Mouse (Mus musculus) mesoderm, embryonic 11.5 days (tissue): ENCODE data around the gene Chil5.
A peak's percentile ranks its signal among the peaks of the same experiment; 100 is the strongest.
"Not testable (repeated sequence)": the region's sequence is repeated elsewhere in the genome, so short reads cannot be mapped to it uniquely, and the experiment has no call there.

Experiments
- DNase-seq: peaks from one replicate; pipeline ENCODE4 v3.0.0-alpha.2; 2012; ENCODE audit warnings: low read depth, low spot score

Gene Chil5

DNA sequence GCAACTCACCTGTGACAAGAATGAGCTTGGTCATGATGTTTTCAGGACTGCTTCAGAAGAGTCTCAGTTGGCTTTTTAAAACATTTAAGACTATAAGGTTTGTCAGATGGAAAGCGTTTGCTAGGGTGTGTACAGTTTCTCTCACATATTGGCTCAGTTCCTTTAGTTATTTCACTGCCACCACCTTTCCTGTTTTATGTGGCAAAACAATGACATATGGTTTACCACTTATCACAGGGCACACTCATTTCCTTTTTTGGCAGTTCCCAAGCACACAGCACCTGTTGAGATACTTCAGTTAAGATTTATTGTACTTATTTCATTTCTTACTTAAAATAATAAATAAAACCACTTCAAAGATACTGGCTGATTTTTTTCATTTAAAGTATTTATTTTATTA lies at the start of gene Chil5:
TSS of gene Chil5 (minus strand) at position 34 of the 400 bp plus-strand sequence.
- no peak for DNase-seq

DNA sequence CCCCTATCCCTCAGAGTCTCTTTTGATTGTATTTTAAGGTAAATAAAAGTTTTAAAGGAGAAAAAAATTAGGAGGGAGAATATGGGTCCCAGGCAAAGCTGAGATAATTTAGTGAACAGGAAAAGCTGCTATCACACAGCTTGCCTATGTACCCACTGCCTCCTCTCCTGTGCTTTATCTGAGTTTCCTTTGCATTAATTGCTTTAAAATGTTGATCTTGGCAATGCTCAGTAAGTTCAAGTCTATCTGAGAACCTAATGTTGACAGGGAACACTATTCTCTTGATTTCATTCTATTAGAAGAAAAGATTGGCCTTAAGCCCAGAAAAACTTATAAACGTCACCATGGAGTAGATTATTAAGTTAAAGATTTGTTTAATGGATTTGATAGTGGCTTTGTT lies 42.2 kb upstream of the Chil5 start:
- no peak for DNase-seq

DNA sequence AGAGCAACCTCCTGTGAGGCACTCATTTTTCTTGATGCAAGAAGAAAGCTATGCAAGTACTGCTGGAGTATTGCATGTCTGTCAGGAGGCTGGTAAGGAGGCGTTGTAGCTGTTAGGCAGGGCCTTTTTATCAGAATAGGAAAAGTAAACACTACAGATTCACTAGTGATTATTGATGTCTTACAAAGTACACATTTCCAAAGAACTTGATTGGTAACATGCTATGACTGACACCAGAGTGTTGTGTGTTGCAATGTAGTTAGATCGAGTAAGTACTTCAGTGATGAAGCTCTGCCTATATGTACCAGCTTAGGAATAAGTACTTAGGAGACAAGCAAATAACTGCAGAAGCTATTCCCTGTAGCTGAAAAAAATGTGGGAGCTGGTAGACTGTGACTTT lies 38.4 kb upstream of the Chil5 start:
- no peak for DNase-seq

- not testable (repeated sequence) for DNase-seq
These were observed 35.1 kb upstream of the Chil5 start for GRCm38 (mm10) chr3:106067707-106068106.

DNA sequence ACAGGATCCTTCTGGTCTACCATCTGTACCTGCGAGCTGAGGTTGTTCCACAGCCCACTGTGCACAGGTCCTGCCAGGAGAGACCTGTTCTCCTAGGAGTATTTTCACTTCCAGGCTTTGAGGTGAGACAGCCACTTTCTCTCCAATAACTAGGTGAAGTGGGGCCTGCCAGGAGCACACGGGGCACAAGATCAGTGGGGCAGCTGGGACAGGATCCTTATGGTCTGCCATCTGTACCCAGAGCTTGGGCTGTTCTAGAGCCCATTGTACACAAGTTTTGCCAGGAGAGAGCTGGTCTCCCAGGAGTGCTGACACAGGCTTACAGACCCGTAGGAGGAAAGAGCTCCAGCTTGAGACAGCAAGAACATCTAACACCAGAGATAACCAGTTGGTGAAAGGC lies 25.4 kb upstream of the Chil5 start:
- DNase-seq, result no peak

GRCm38 (mm10) chr3:106051896-106052295 lies 19.3 kb upstream of the Chil5 start:
- DNase-seq, result no peak

DNA sequence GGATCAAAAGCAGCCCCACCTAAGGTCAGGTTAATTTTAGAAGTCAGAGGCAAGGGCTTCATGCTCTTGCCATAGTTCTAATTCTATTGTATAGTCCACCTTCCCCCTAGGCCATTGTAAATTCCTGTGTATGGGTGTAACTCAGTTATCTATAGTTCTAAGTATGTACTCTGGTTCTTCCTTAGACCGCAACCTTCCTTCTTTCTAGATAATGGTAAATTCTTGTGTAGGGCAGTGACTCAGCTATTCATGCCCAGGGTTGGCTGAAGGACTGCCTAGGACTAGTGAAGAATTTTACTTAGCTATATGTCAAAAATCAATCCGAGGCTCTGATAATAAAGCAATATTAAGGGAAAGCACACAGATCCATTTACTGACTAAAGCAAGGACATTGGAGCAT lies 7.7 kb upstream of the Chil5 start:
- no peak for DNase-seq

DNA sequence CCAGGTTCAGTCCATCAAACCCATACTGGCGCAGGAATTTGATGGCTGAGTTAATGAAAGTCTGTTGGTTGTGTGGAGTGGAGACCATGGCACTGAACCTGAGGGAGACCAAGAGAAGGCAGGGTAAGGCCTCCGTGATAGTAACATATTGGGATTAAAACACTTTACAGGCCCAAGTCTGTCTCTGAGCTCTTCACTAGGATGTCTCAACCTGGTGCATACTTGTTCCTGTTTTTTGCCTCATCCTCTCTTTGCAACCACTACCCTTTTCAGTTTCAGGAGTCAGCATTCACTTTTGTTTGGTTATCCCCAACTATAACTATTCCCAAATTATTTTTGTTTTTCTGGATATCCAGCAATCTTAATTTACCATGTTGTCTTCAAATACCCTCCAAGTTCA lies 8.5 kb downstream of the Chil5 start:
- DNase-seq, result no peak

- DNase-seq, result no peak
These were observed 10.8 kb downstream of the Chil5 start for GRCm38 (mm10) chr3:106021840-106022239.

DNA sequence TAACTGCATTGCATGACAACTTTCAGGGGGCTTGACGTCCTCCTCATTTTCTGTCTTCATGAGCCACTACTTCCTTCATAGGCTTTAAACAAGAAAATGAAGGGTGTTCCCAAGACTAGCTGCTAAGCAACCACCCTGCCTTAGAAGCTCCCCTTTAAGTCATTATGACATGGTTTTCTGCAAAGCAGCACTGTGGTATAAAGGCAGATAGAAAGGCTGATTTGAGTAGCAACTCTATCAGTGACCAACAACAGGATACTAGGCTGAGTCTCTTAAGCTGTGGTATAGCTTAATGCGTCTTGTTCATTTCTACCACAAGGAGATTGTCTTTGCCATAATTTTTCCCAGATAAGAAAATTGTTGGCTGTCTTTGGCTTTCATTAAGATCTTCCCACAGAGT lies 18.1 kb downstream of the Chil5 start, which contains the start of gene Pifo:
TSS of gene Pifo (minus strand) at position 101 of the 400 bp plus-strand sequence.
- no peak for DNase-seq

DNA sequence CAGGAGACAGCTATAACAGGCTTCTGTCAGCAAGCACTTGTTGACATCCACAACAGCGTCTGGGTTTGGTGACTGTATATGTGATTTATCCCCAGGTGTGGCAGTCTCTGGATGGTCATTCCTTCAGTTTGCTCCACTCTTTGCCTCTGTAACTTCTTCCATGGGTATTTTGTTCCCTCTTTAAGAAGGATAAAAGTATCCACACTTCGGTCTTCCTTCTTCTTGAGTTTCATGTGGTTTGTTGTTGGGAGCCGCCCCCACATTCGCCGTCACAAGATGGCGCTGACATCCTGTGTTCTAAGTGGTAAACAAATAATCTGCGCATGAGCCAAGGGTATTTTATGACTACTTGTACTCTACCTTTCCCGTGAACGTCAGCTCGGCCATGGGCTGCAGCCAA lies 29.3 kb downstream of the Chil5 start:
- not testable (repeated sequence) for DNase-seq

DNA sequence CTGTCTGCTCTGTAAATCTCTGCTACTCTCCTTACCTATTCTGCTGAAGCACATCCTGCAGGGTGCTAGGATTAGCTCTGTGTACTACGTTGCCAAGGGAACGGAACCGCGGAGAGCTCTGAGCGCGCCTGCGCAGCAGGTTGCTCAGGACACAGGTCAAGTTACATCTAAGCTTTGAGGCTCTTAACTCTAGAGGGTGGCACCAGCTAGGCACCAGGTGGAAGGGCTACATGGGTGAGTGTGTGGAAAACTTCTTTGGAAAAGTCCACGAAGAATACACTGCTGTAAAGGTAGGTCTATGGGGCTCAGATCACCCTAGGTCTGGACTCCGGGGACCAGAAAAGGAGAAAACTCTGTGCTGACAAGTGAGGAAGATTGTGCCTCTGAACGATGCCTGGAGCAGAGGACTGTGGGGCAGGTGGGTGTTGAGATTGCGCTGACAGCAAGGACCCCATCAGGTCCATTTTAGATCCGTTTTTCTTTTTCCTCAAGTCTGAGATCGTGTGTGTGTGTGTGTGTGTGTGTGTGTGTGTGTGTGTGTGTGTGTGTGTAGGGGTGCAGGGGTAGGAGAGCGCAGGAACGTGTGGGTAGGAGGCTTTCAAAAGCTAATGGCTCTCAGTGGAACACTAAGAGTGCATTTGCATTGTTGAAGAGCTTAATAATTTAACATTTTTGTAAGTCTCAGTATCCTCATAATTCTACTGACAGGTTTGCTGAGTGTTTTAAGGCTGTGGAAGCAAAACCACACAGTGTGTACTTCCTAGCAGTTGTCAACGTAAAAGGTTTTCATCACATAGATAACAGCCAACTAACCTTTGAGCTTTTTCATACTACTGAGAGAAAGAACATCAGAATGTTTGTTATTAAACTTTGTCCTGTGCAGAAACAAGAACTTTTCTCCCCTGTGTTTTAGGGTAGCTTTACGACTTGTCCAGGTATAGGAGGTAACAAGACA lies 30.9 kb downstream of the Chil5 start:
- DNase-seq, result peak; percentile 83

DNA sequence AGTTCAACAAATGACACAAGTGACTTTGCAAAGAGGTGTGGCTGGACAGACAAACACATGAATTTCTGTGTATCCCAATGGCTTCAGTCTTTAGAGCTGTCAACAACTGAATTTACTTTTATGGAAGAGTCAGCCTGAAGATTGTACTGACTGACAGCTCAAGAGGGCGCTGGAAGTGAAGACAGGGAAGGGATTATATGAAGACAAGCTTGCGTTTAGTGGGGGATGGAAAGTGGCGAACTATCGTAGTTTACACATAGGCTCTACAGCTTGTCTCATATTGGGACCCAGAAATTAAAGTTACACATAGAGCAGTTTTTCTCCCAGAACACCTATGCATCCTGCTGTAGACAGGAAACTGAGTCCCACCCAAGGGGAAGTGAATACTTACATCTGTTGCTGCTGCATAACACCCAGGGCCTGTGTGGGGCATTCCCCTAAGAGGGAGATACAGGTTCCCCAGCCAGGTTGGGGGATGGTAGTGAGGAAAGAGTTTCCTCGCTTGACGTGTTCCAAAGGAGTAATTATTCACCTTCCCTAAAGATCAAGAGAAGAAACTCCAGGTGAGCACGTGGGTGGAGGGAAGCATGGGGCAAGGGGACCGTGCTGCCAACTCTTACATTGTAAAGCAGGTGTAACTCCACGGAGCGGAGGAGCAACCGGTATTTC lies 31.8 kb downstream of the Chil5 start:
- no peak for DNase-seq

DNA sequence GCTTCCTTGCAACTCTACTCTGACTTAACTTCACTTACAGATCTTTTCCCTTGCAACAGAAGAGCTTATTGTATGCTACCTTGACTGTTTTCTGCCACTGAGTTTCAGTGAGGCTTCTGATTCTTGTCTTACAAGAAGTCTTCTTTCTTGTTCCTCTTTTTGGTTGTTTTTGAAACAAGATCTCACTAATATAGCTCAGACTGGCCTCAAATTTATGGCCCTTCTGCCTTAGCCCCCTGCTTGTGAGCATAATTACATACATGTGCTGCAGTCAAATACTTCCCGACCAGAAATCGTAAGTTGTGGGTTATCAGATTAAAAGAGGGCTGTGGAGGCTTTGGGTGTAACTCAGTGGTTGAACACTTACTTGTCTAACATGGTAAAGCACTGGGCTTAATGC lies 37.9 kb downstream of the Chil5 start:
- no peak for DNase-seq

DNA sequence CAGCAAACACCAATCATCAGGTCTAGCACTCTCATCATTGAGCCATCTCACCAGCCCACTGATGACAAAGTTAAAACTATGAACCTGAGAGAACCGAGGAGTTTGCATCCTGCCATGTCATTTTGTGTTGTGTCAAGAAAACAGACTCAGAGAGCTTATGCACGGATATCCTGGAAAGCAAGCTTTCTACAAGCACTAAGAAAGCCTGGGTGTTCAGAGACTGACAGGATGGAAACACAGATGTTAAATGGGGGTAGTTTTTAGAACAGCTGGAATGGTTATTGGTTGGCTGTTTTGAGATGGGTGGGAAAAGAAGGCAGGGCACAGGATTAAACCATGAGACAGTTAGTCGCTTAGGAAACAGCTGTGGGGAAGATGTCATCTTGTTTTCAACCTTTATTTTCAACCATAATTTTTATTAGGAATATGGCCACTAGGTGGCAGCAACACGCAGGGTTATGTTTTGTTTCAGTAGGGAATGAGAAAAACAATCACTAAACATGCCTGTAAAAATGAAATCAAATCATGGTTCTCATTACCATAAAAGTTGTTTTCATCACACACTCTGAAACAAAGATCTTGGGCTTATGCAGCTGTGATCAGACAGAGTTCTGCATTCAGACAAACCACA lies 40.8 kb downstream of the Chil5 start:
- peak; percentile 60 for DNase-seq

DNA sequence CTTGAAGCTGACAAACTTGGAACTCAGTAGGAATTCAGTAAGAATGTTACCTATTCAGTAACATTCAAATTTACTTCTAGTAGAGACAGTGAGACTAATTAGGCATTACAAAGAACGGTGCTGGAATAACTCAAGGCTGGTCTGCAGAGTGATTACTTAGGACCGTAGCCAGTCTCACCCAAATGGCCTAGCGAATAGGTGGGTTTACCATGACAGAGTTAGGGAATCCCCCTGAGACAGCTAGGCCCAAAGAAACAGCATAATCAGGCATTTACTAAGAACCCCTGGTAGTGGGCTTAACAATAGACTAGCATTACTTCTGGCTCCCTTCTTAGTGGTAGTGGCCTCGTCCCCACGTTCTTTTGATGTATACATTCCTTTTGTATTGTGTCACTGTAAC lies 43.0 kb downstream of the Chil5 start:
- DNase-seq, result not testable (repeated sequence)

- DNase-seq, result no peak
These were observed 58.4 kb downstream of the Chil5 start for GRCm38 (mm10) chr3:105974174-105974573.

DNA sequence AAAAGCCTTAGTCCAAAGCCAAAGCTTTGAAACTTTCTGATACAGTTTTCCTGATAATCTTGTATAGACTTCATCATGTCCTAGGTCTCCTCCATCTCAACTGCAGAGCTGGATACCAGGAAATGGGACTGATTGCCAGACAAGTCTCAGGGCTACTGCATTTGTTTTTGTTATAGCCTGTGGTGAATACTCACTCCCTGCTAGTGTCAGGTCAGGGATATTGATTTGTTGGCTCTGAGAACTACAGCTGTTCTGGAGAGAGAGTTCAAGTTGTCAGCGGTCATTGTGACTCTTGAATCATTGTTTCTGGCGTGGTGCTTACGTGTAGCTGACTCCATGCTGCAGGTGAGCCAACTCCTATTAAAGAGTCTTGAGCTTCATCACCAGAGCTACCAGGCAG lies 59.2 kb downstream of the Chil5 start, which contains the start of gene Ovgp1:
TSS of gene Ovgp1 (plus strand) at position 301 of the 400 bp plus-strand sequence.
- DNase-seq, result no peak

DNA sequence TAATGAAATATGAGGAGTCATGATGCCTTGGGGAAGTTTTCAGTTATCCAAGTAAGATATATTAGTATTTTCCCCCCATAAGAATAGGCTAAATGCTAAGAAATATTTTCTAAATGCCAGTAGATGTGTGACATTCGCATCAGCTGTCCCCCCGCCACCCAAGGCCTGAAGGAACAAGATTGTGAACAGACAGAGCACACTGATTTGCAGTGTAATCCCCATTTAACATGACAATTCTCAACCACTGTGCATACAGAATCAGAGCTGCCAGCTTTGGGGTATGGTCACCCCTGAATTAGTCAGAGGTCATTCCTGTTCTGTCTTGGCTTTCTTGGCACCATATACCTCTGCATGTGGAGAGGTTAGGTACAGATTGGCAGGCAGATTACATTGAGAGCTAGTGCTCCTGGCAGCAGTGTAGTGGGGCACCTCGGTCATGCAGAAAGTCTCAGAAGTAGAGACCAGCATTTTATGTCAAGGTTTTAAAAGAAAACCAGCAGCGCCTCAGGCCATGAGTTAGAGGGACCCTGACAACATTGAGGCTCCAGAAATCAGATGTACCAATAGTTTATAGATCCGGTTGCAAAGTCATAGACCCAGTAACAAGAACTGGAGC lies 60.7 kb downstream of the Chil5 start:
- no peak for DNase-seq
